Mouse (Mus musculus) heart, postnatal 4 days (tissue): ENCODE measurements around the gene Trir. TPM values are rescaled to one million over a fixed set of nuclear protein-coding genes. Genes with fewer than 3 reads are reported as not detected.

Experiments
- microRNA-seq, 2 experiments: library from miRNA; unstranded; fragments of <30 nt; microRNA quantifications; one replicate each; pipeline ENCODE4 v1.2.0; 2021 to 2022
- total RNA-seq, 2 experiments: library from RNA; stranded (reverse); gene quantifications; 2 replicates each; pipeline ENCODE4 v1.2.3; 2021

Trir gene
- total RNA-seq, 2 experiments from 2014 or later, result 132 to 133 TPM

Small RNA genes lying within 50 kb of the gene (microRNA-seq; reads per million reads assigned to microRNA genes)
- gene Mir7070, result 2.8 to 2.9 reads per million in 2 experiments

Other genes starting within 250 kb of the Trir start
- 100 to 1,000 TPM; 189 to 211 TPM for gene Nfix, start 226.5 kb upstream of the Trir start, total RNA-seq
- gene Dand5, start 204.0 kb upstream of the Trir start, total RNA-seq, result 1 to 10 TPM; 3.4 to 3.6 TPM
- gene Gadd45gip1, start 195.3 kb upstream of the Trir start, total RNA-seq, result 10 to 100 TPM; 24.2 to 26.2 TPM
- gene Rad23a, start 186.2 kb upstream of the Trir start, total RNA-seq, result 10 to 100 TPM; 90.9 to 91.8 TPM
- 100 to 1,000 TPM; 320 to 358 TPM for gene Calr, start 179.9 kb upstream of the Trir start, total RNA-seq
- 10 to 100 TPM; 36.3 to 37.0 TPM for gene Farsa, start 169.8 kb upstream of the Trir start, total RNA-seq
- gene Syce2, start 154.7 kb upstream of the Trir start, total RNA-seq, result 10 to 100 TPM; 10.5 to 12.7 TPM
- 10 to 100 TPM; 29.7 to 33.0 TPM for gene Gcdh, start 132.9 kb upstream of the Trir start, total RNA-seq
- gene Klf1, start 124.9 kb upstream of the Trir start, total RNA-seq, result under 1 TPM in 1 of 2 experiments, not detected in 1; 0.23 TPM
- 1 to 10 TPM; 6.0 to 7.1 TPM for gene Dnase2a, start 118.3 kb upstream of the Trir start, total RNA-seq
- under 1 TPM; 0.09 to 0.24 TPM for gene Mast1, start 89.5 kb upstream of the Trir start, total RNA-seq
- gene Rtbdn, start 79.8 kb upstream of the Trir start, total RNA-seq, result not detected
- 1 to 10 TPM in 1 of 2 experiments, not detected in 1; 1.5 TPM for gene Gm49661, start 57.4 kb upstream of the Trir start, total RNA-seq
- gene Prdx2, start 57.2 kb upstream of the Trir start, total RNA-seq, result 100 to 1,000 TPM; 678 to 716 TPM
- 10 to 100 TPM; 61.8 to 69.1 TPM for gene Rnaseh2a, start 57.1 kb upstream of the Trir start, total RNA-seq
- gene Junb, start 48.1 kb upstream of the Trir start, total RNA-seq, result 10 to 100 TPM; 12.3 to 12.4 TPM
- 1 to 10 TPM; 2.2 to 2.6 TPM for gene Hook2, start 36.2 kb upstream of the Trir start, total RNA-seq
- gene Best2, start 12.3 kb upstream of the Trir start, total RNA-seq, result not detected
- gene Asna1, start 1.5 kb upstream of the Trir start, total RNA-seq, result 10 to 100 TPM; 82.3 to 85.2 TPM
- 10 to 100 TPM; 36.4 to 41.0 TPM for gene Tnpo2, start 10.1 kb downstream of the Trir start, total RNA-seq
- 10 to 100 TPM; 14.1 to 15.1 TPM for gene Fbxw9, start 33.2 kb downstream of the Trir start, total RNA-seq
- not detected for gene Gm5741, start 41.2 kb downstream of the Trir start, total RNA-seq
- gene Dhps, start 44.9 kb downstream of the Trir start, total RNA-seq, result 10 to 100 TPM; 40.0 to 40.5 TPM
- gene Wdr83os, start 53.9 kb downstream of the Trir start, total RNA-seq, result 10 to 100 TPM; 52.4 to 61.0 TPM
- 10 to 100 TPM; 22.7 to 28.9 TPM for gene Wdr83, start 54.5 kb downstream of the Trir start, total RNA-seq
- gene Man2b1, start 56.4 kb downstream of the Trir start, total RNA-seq, result 10 to 100 TPM; 26.5 to 29.9 TPM
- 1 to 10 TPM; 1.5 to 2.0 TPM for gene Zfp791, start 96.3 kb downstream of the Trir start, total RNA-seq
- not detected for gene Cks1brt, start 125.1 kb downstream of the Trir start, total RNA-seq
- not detected for gene Olfr371, start 199.2 kb downstream of the Trir start, total RNA-seq